Mouse (Mus musculus): ENCODE results near the gene Tmem74b.

- TF ChIP-seq ZNF384 (IDR thresholded peaks at IDR 0.05; ENCODE audit: low read depth, low read length) (no peak), CTCF (IDR thresholded peaks at IDR 0.05 in 2 of 3, conservative IDR thresholded peaks at IDR 0.05 in 1 of 3; ENCODE audit: control insufficient read depth in 1 of 3, insufficient read depth in 1 of 3, low read depth in 2 of 3, low read length in 3 of 3, poor library complexity in 1 of 3, severe bottlenecking in 1 of 3) (no peak), POLR2A (IDR thresholded peaks at IDR 0.05; ENCODE audit: control insufficient read depth in 1 of 2, insufficient read depth in 1 of 2, low read depth in 1 of 2, low read length in 2 of 2, poor library complexity in 1 of 2) (no peak), EP300 (IDR thresholded peaks at IDR 0.05; ENCODE audit: low read depth in 1 of 2, low read length in 2 of 2) (no peak), JUND (IDR thresholded peaks at IDR 0.05; ENCODE audit: low read depth, low read length) (no peak), GATA1 (IDR thresholded peaks at IDR 0.05; ENCODE audit: low read depth, low read length) (no peak), CHD1 (IDR thresholded peaks at IDR 0.05; ENCODE audit: low read depth, low read length) (no peak), TBP (IDR thresholded peaks at IDR 0.05; ENCODE audit: low read depth, low read length) (no peak), CHD2 (IDR thresholded peaks at IDR 0.05; ENCODE audit: low read length) (no peak)
These were observed 30.9 kb upstream of the Tmem74b start for GRCm38 (mm10) chr2:151670968-151671329.
